Mouse (Mus musculus) C2C12 (cell line): ENCODE data around the gene Stard3. TPM values are rescaled to one million over a fixed set of nuclear protein-coding genes. Genes with fewer than 3 reads are reported as not detected.

ENCODE experiments used
- H3K27me3 ChIP-seq: one replicate; pipeline ENCODE4 v1.6.1; 2011; ENCODE audit not compliant: control insufficient read depth, insufficient read depth, insufficient read length
- H3K36me3 ChIP-seq: one replicate; pipeline ENCODE4 v1.6.1; 2011; ENCODE audit not compliant: control insufficient read depth, insufficient read depth
- H3K4me3 ChIP-seq: one replicate; pipeline ENCODE4 v1.5.1; 2011; ENCODE audit warnings: mild to moderate bottlenecking, control low read depth; ENCODE audit not compliant: poor library complexity, insufficient read depth, severe bottlenecking
- H3K79me2 ChIP-seq: one replicate; pipeline ENCODE4 v1.6.1; 2011; ENCODE audit not compliant: control insufficient read depth, insufficient read depth
- H3K79me3 ChIP-seq: one replicate; pipeline ENCODE4 v1.6.1; 2011; ENCODE audit warnings: low read depth, control low read depth
- H3ac ChIP-seq: one replicate; pipeline ENCODE3; 2011; ENCODE audit warnings: low read depth; ENCODE audit not compliant: control insufficient read depth, insufficient read length
- CEBPB ChIP-seq: IDR thresholded peaks from one replicate; pipeline ENCODE4 v1.6.1; 2011; ENCODE audit warnings: low read depth, mild to moderate bottlenecking, control low read depth, moderate library complexity
- CTCF ChIP-seq: IDR thresholded peaks from one replicate; pipeline ENCODE4 v1.5.1; 2011; ENCODE audit not compliant: control insufficient read depth, insufficient read depth, insufficient read length
- FOSL1 ChIP-seq: IDR thresholded peaks from one replicate; pipeline ENCODE4 v1.8.0; 2011; ENCODE audit warnings: mild to moderate bottlenecking, low read length; ENCODE audit not compliant: poor library complexity, insufficient read depth, severe bottlenecking
- MAX ChIP-seq: IDR thresholded peaks from one replicate; pipeline ENCODE4 v1.6.1; 2011; ENCODE audit warnings: mild to moderate bottlenecking, control low read depth
- MYOD1 ChIP-seq: IDR thresholded peaks from one replicate; pipeline ENCODE4 v1.6.1; 2011; ENCODE audit warnings: low read depth; ENCODE audit not compliant: control insufficient read depth, insufficient read length
- MYOG ChIP-seq: IDR thresholded peaks from one replicate; pipeline ENCODE4 v1.6.1; 2011; ENCODE audit not compliant: control insufficient read depth, insufficient read length; ENCODE audit errors: extremely low read depth
- USF1 ChIP-seq: IDR thresholded peaks from one replicate; pipeline ENCODE4 v1.6.1; 2011; ENCODE audit warnings: low read depth, mild to moderate bottlenecking, control low read depth, moderate library complexity
- polyA plus RNA-seq: library from polyadenylated mRNA; unstranded; fragments of >200 nt; fragmentation: generic; extraction: Trizol; gene quantifications from one replicate; pipeline ENCODE4 v1.2.1, GENCODE M21; 2012; ENCODE audit warnings: missing spikeins

The Stard3 gene
- polyA plus RNA-seq, 1 experiment: 28.3 TPM

DNA sequence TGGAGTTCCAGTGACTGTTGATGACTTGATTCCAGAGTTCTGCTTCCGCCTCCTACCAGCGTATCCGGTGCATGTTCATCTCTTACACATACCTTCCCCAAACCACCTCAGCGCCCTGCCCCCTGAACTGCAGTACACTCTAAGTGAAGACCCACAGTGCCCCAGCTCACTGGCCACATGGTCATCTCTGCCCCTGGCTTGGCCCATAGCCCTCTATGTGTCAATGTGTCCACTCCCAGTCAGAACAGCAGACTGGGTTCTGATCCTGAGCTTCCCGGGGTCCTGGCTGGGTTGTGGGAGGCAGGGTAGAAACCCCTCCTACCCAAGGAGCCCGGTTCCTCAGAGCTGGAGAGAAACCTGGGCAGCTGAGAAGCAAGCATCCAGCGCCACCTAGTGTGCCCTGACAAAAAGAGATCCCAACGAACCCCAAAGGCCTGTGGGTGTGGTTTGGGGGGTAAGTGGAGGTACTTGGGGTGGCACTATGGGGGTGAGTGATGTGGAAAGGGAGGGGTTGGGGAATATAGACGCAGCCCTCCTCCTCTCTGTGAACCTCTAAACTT is 31.1 kb downstream of the Stard3 start:
- H3K27me3 ChIP-seq: peaks cover 20% of the 10 kb centered on the region
- H3K36me3 ChIP-seq: no peaks in the 10 kb centered on the region
- H3ac ChIP-seq: no peak overlapping the region
- no peaks in the 10 kb centered on the region for H3K79me3 ChIP-seq
- H3K79me2 ChIP-seq: no peaks in the 10 kb centered on the region
- no peak for TF ChIP-seq CEBPB
- peak; percentile 30 for TF ChIP-seq CTCF
- H3K4me3 ChIP-seq: no peak overlapping the region

GRCm38 (mm10) chr11:98390141-98390540 is 32.0 kb downstream of the Stard3 start:
- Histone ChIP-seq H3K27me3 (peaks cover 20% of the 10 kb centered on the region), H3ac (peak overlapping the region; percentile 22), H3K4me3 (no peak overlapping the region), H3K79me2 (no peaks in the 10 kb centered on the region), H3K79me3 (no peaks in the 10 kb centered on the region), H3K36me3 (no peaks in the 10 kb centered on the region)
- TF ChIP-seq FOSL1: no peak
- no peak for TF ChIP-seq MYOD1
- TF ChIP-seq MAX: no peak
- TF ChIP-seq CTCF: no peak
- TF ChIP-seq CEBPB: no peak
- no peak for TF ChIP-seq MYOG
- no peak for TF ChIP-seq USF1

- H3K79me3 ChIP-seq: no peaks in the 10 kb centered on the region
- H3ac ChIP-seq: no peak overlapping the region
- H3K36me3 ChIP-seq: no peaks in the 10 kb centered on the region
- no peaks in the 10 kb centered on the region for H3K79me2 ChIP-seq
- peaks cover 14% of the 10 kb centered on the region for H3K27me3 ChIP-seq
- no peak overlapping the region for H3K4me3 ChIP-seq
- TF ChIP-seq CEBPB (no peak), MAX (no peak), USF1 (no peak), CTCF (no peak), FOSL1 (no peak), MYOG (no peak), MYOD1 (no peak)
Measured at GRCm38 (mm10) chr11:98392034-98392433, 33.9 kb downstream of the Stard3 start.

- Histone ChIP-seq H3K4me3 (no peak overlapping the region), H3K79me3 (no peaks in the 10 kb centered on the region), H3ac (peak overlapping the region; percentile 27), H3K27me3 (peaks cover 11% of the 10 kb centered on the region), H3K36me3 (no peaks in the 10 kb centered on the region), H3K79me2 (no peaks in the 10 kb centered on the region)
- no peak for TF ChIP-seq USF1
- TF ChIP-seq MYOG: no peak
Measured at GRCm38 (mm10) chr11:98392645-98393044, 34.5 kb downstream of the Stard3 start.

DNA sequence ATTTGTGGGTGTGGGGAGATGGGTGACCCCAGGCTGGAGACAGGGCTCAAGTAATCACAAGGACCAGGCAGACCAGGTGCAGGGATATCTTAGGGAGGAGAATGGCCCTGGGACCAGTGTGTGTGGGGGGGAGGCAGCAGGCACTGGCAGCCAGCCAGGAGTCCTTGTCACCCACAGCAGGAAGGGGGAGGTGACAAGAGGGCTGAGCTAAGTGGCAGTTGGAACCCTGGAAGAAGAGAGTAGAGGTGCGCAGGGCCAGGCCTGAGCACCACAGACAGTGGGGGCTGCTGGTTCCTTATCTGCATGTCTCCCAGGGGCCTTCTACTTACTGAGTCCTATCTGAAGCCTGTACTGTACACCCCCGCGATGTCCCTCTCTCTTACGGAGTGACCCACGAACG is 35.1 kb downstream of the Stard3 start:
- no peaks in the 10 kb centered on the region for H3K79me2 ChIP-seq
- H3K4me3 ChIP-seq: no peak overlapping the region
- TF ChIP-seq CEBPB (no peak), FOSL1 (no peak), MAX (no peak), USF1 (no peak), MYOD1 (no peak), MYOG (no peak), CTCF (no peak)
- no peaks in the 10 kb centered on the region for H3K79me3 ChIP-seq
- H3ac ChIP-seq: no peak overlapping the region
- peaks cover 8% of the 10 kb centered on the region for H3K27me3 ChIP-seq
- H3K36me3 ChIP-seq: no peaks in the 10 kb centered on the region

GRCm38 (mm10) chr11:98394301-98394700 is 36.1 kb downstream of the Stard3 start:
- no peaks in the 10 kb centered on the region for H3K36me3 ChIP-seq
- H3ac ChIP-seq: no peak overlapping the region
- peaks cover 8% of the 10 kb centered on the region for H3K27me3 ChIP-seq
- H3K79me3 ChIP-seq: no peaks in the 10 kb centered on the region
- H3K79me2 ChIP-seq: no peaks in the 10 kb centered on the region
- TF ChIP-seq MYOD1 (no peak), CEBPB (no peak), USF1 (no peak), MYOG (no peak), FOSL1 (no peak), CTCF (no peak), MAX (no peak)
- H3K4me3 ChIP-seq: no peak overlapping the region

- no peaks in the 10 kb centered on the region for H3K79me3 ChIP-seq
- no peak overlapping the region for H3K4me3 ChIP-seq
- TF ChIP-seq CTCF (no peak), CEBPB (no peak)
- no peaks in the 10 kb centered on the region for H3K79me2 ChIP-seq
- no peak overlapping the region for H3ac ChIP-seq
- no peaks in the 10 kb centered on the region for H3K36me3 ChIP-seq
- H3K27me3 ChIP-seq: peaks cover 8% of the 10 kb centered on the region
Measured at GRCm38 (mm10) chr11:98395041-98395440, 36.9 kb downstream of the Stard3 start.
